Mouse (Mus musculus) urinary bladder, adult 2 months (tissue): ENCODE measurements around the gene Gm11042. TPM values are rescaled to one million over a fixed set of nuclear protein-coding genes. Genes with fewer than 3 reads are reported as not detected.
A peak's percentile ranks its signal among the peaks of the same experiment; 100 is the strongest.

ENCODE experiments used
- DNase-seq: peaks from one replicate; pipeline ENCODE4 v3.0.0; 2022; ENCODE audit warnings: low spot score
- polyA plus RNA-seq: library from polyadenylated mRNA; depleted of rRNA; stranded (reverse); fragments of >200 nt; gene quantifications from 2 replicates; pipeline ENCODE4 v1.2.3, GENCODE M21; 2012

Gene Gm11042
- polyA plus RNA-seq, 1 experiment: not detected

- peak; percentile 42 for DNase-seq
These were observed 32.0 kb downstream of the Gm11042 start for GRCm38 (mm10) chr12:74284020-74284684.

- DNase-seq: no peak
These were observed 33.3 kb downstream of the Gm11042 start for GRCm38 (mm10) chr12:74282846-74283245.

GRCm38 (mm10) chr12:74281403-74281802 lies 34.8 kb downstream of the Gm11042 start:
- no peak for DNase-seq

- no peak for DNase-seq
These were observed 38.9 kb downstream of the Gm11042 start for GRCm38 (mm10) chr12:74277265-74277664.

- DNase-seq: no peak
These were observed 43.6 kb downstream of the Gm11042 start for GRCm38 (mm10) chr12:74272545-74272944.

- DNase-seq: no peak
These were observed 47.4 kb downstream of the Gm11042 start for GRCm38 (mm10) chr12:74268644-74269285.

GRCm38 (mm10) chr12:74267049-74267448 lies 49.1 kb downstream of the Gm11042 start:
- no peak for DNase-seq
